Mouse (Mus musculus): Measurements from ENCODE around the gene Satb2.
A peak's percentile ranks its signal among the peaks of the same experiment; 100 is the strongest.

The Satb2 gene

GRCm38 (mm10) chr1:56978151-56978700 is at the start of gene Satb2:
Gene Satb2, minus strand, starts transcription at chr1:56978650.
- no peak for DNase-seq

- no peak for DNase-seq
Observed at GRCm38 (mm10) chr1:57018941-57019340, 40.5 kb upstream of the Satb2 start.

GRCm38 (mm10) chr1:57013856-57014255 is 35.4 kb upstream of the Satb2 start:
- DNase-seq: no peak

- no peak for DNase-seq
Observed at GRCm38 (mm10) chr1:57009171-57009570, 30.7 kb upstream of the Satb2 start.

GRCm38 (mm10) chr1:56995041-56995440 is 16.6 kb upstream of the Satb2 start:
- DNase-seq: no peak

- DNase-seq: no peak
Observed at GRCm38 (mm10) chr1:56992310-56992709, 13.9 kb upstream of the Satb2 start.

- no peak for DNase-seq
Observed at GRCm38 (mm10) chr1:56991613-56992012, 13.2 kb upstream of the Satb2 start.

GRCm38 (mm10) chr1:56984483-56984810 is 6.0 kb upstream of the Satb2 start:
- no peak for DNase-seq

GRCm38 (mm10) chr1:56983771-56984482 is 5.5 kb upstream of the Satb2 start:
- DNase-seq: no peak

GRCm38 (mm10) chr1:56983100-56983590 is 4.7 kb upstream of the Satb2 start:
- no peak for DNase-seq

GRCm38 (mm10) chr1:56982631-56983030 is 4.2 kb upstream of the Satb2 start:
- no peak for DNase-seq

GRCm38 (mm10) chr1:56981947-56982555 is 3.6 kb upstream of the Satb2 start:
- DNase-seq: no peak

- DNase-seq: no peak
Observed at GRCm38 (mm10) chr1:56981508-56981907, 3.1 kb upstream of the Satb2 start.

- DNase-seq: no peak
Observed at GRCm38 (mm10) chr1:56980631-56981275, 2.3 kb upstream of the Satb2 start.

- DNase-seq: no peak
Observed at GRCm38 (mm10) chr1:56979531-56980395, 1.3 kb upstream of the Satb2 start.

- DNase-seq: peak; percentile 48 to 74
Observed at GRCm38 (mm10) chr1:56977201-56978100, 999 bp downstream of the Satb2 start.

GRCm38 (mm10) chr1:56976825-56977104 is 1.7 kb downstream of the Satb2 start:
- no peak for DNase-seq

- no peak for DNase-seq
Observed at GRCm38 (mm10) chr1:56976044-56976824, 2.2 kb downstream of the Satb2 start.

- no peak for DNase-seq
Observed at GRCm38 (mm10) chr1:56975546-56975945, 2.9 kb downstream of the Satb2 start.

GRCm38 (mm10) chr1:56974187-56974586 is 4.3 kb downstream of the Satb2 start:
- no peak for DNase-seq

GRCm38 (mm10) chr1:56973593-56973950 is 4.9 kb downstream of the Satb2 start:
- DNase-seq: no peak
